Mouse (Mus musculus): Measurements from ENCODE around the gene Klhl22.

Klhl22 gene

GRCm38 (mm10) chr16:17834543-17834942, 75.1 kb downstream of the Klhl22 start:
- DNase-seq = no peak

GRCm38 (mm10) chr16:17835481-17835880, 76.1 kb downstream of the Klhl22 start:
- peak in 1 of 2 experiments; percentile 41 for DNase-seq

GRCm38 (mm10) chr16:17838051-17838450, 78.6 kb downstream of the Klhl22 start, which contains the start of gene Car15:
Car15 (minus strand) TSS chr16:17838364.
- DNase-seq = peak; percentile 35 to 48

GRCm38 (mm10) chr16:17839976-17840375, 80.6 kb downstream of the Klhl22 start:
- DNase-seq = no peak

GRCm38 (mm10) chr16:17842437-17842836, 83.0 kb downstream of the Klhl22 start:
- no peak for DNase-seq
